ENCODE assay signal across 13 mouse cellular contexts in genomic region chr13:59547091-59547490, GRCm38 (mm10). TPM values are rescaled to one million over a fixed set of nuclear protein-coding genes. Genes with fewer than 3 reads are reported as not detected.
DNase-seq lines count a peak whose midpoint lies in the region; ATAC-seq and TF ChIP-seq lines count a peak whose summit lies in the region.
"Had no signal": no experiment of that assay in that cellular context is flagged by ENCODE, and none has a peak within 500 bp of the region (broad histone marks: within the 10 kb centered on the region; RNA-seq: fewer than 3 reads in every experiment).

No protein-coding gene starts in this region.

- H3K27ac ChIP-seq in kidney, adult 2 months (ENCODE audit: insufficient read depth, low read depth, low read length), result peak overlapping the region; percentile 86; the same call in 1 of the 2 replicates
- H3K27ac ChIP-seq in kidney, embryonic 15.5 days, result no peak overlapping the region
- peak overlapping the region; percentile 4; the same call in 1 of the 2 replicates for H3K27ac ChIP-seq in heart, embryonic 12.5 days (ENCODE audit: poor library complexity, severe bottlenecking)
- no peak overlapping the region for H3K27ac ChIP-seq in liver, embryonic 11.5 days (ENCODE audit: low read depth, low read length)
- H3K27ac ChIP-seq: embryonic facial prominence, embryonic 13.5 days; macrophage had no signal

- 61% methylated on average over 2 of the region's 2 CpGs for WGBS in kidney, adult 2 months
- 70% methylated on average over 2 of the region's 2 CpGs for WGBS in kidney, embryonic 15.5 days
- 74% methylated on average over 2 of the region's 2 CpGs for WGBS in heart, embryonic 12.5 days
- 89% methylated on average over 2 of the region's 2 CpGs for WGBS in liver, embryonic 11.5 days

- TF ChIP-seq POLR2A in kidney, adult 2 months (IDR thresholded peaks at IDR 0.05; ENCODE audit: low read depth, low read length), result no peak

- no peak for TF ChIP-seq CTCF in kidney, adult 2 months (conservative IDR thresholded peaks at IDR 0.05; ENCODE audit: insufficient read depth, insufficient read length, low read depth, low read length)

- no peak for ATAC-seq in kidney, embryonic 15.5 days (replicated peaks; ENCODE audit: low FRiP score)
- ATAC-seq in heart, embryonic 12.5 days (ENCODE audit: insufficient number of reproducible peaks, low FRiP score), result no peak
- ATAC-seq in liver, embryonic 11.5 days (replicated peaks; ENCODE audit: low FRiP score), result no peak
- ATAC-seq: forebrain, postnatal 0 days had no signal

- H3K9me3 ChIP-seq in kidney, embryonic 15.5 days (replicated peaks), result no peaks in the 10 kb centered on the region
- H3K9me3 ChIP-seq in heart, embryonic 12.5 days (replicated peaks), result no peaks in the 10 kb centered on the region
- no peaks in the 10 kb centered on the region for H3K9me3 ChIP-seq in liver, embryonic 11.5 days (ENCODE audit: control insufficient read depth, low read length)
- H3K9me3 ChIP-seq: embryonic facial prominence, embryonic 13.5 days had no signal

- peak; percentile 51 for DNase-seq in kidney, adult 2 months
- peak; percentile 38 for DNase-seq in kidney, adult 9 months
- peak; percentile 32 for DNase-seq in lung, postnatal 4 days
- DNase-seq in thymus, postnatal 0 days (ENCODE audit: low spot score), result no peak
- DNase-seq in liver, embryonic 11.5 days (ENCODE audit: low spot score), result no peak
- DNase-seq: cerebellum, adult 9-11 months; forebrain, postnatal 0 days; thymus, postnatal 36 days had no signal

- H3K27me3 ChIP-seq in kidney, adult 2 months (replicated peaks; ENCODE audit: control insufficient read depth, insufficient read depth, low read length), result no peaks in the 10 kb centered on the region
- H3K27me3 ChIP-seq in kidney, embryonic 15.5 days, result no peaks in the 10 kb centered on the region
- no peaks in the 10 kb centered on the region for H3K27me3 ChIP-seq in heart, embryonic 12.5 days (replicated peaks)
- H3K27me3 ChIP-seq in liver, embryonic 11.5 days (replicated peaks; ENCODE audit: control insufficient read depth, insufficient read depth, low read length), result no peaks in the 10 kb centered on the region
- H3K27me3 ChIP-seq: CH12.LX; embryonic facial prominence, embryonic 13.5 days had no signal

- H3K36me3 ChIP-seq in kidney, adult 2 months (ENCODE audit: control insufficient read depth, insufficient read depth, low read length), result no peaks in the 10 kb centered on the region
- no peaks in the 10 kb centered on the region for H3K36me3 ChIP-seq in kidney, embryonic 15.5 days
- no peaks in the 10 kb centered on the region for H3K36me3 ChIP-seq in heart, embryonic 12.5 days
- no peaks in the 10 kb centered on the region for H3K36me3 ChIP-seq in liver, embryonic 11.5 days (ENCODE audit: control insufficient read depth, insufficient read depth, low read length)
- H3K36me3 ChIP-seq: embryonic facial prominence, embryonic 13.5 days had no signal

- no peak overlapping the region for H3K4me2 ChIP-seq in kidney, embryonic 15.5 days
- no peak overlapping the region for H3K4me2 ChIP-seq in heart, embryonic 12.5 days
- no peak overlapping the region for H3K4me2 ChIP-seq in liver, embryonic 11.5 days
- H3K4me2 ChIP-seq: embryonic facial prominence, embryonic 13.5 days had no signal

- H3K9ac ChIP-seq in kidney, embryonic 15.5 days, result no peak overlapping the region
- H3K9ac ChIP-seq in heart, embryonic 12.5 days, result no peak overlapping the region
- no peak overlapping the region for H3K9ac ChIP-seq in liver, embryonic 11.5 days (ENCODE audit: low read depth, low read length)
- H3K9ac ChIP-seq: embryonic facial prominence, embryonic 13.5 days; forebrain, postnatal 0 days had no signal

- no peak overlapping the region for H3K4me3 ChIP-seq in kidney, adult 2 months (ENCODE audit: insufficient read depth, low read depth, low read length)
- no peak overlapping the region for H3K4me3 ChIP-seq in kidney, embryonic 15.5 days (replicated peaks)
- H3K4me3 ChIP-seq in heart, embryonic 12.5 days, result no peak overlapping the region
- H3K4me3 ChIP-seq in liver, embryonic 11.5 days (ENCODE audit: low read depth, low read length), result no peak overlapping the region
- H3K4me3 ChIP-seq: embryonic facial prominence, embryonic 13.5 days had no signal

- peaks cover 23% of the 10 kb centered on the region for H3K4me1 ChIP-seq in kidney, adult 2 months (ENCODE audit: control insufficient read depth, insufficient read depth, low read length)
- H3K4me1 ChIP-seq in kidney, embryonic 15.5 days, result peaks cover 38% of the 10 kb centered on the region
- H3K4me1 ChIP-seq in heart, embryonic 12.5 days (replicated peaks), result peaks cover 41% of the 10 kb centered on the region
- H3K4me1 ChIP-seq in liver, embryonic 11.5 days (replicated peaks; ENCODE audit: control insufficient read depth, insufficient read depth, low read length), result peaks cover 34% of the 10 kb centered on the region

RNA-seq across cellular contexts. Expression of gene Agtpbp1, which starts 37.9 kb away (rescaled TPM):
- 7.0 and 7.6 TPM in 2 replicates for polyA plus RNA-seq in kidney, adult 2 months (2012; rRNA removed)
- polyA plus RNA-seq in kidney, embryonic 15.5 days (2015; fragmentation: Nextera tagmentation; extraction: Ambion mirVana), result 12.5 and 13.3 TPM in 2 replicates
- 13.2 and 14.9 TPM in 2 replicates for polyA plus RNA-seq in heart, embryonic 12.5 days (2016; fragmentation: Nextera tagmentation; extraction: Ambion mirVana)
- 14.9 and 16.3 TPM in 2 replicates for polyA plus RNA-seq in thymus, postnatal 0 days (2015; fragmentation: Nextera tagmentation; extraction: Ambion mirVana)
- polyA plus RNA-seq in liver, embryonic 11.5 days (2014; fragmentation: Nextera tagmentation; extraction: Ambion mirVana), result 15.6 and 16.9 TPM in 2 replicates

RNA-seq across cellular contexts. Expression of gene Naa35, which starts 38.0 kb away (rescaled TPM):
- 24.0 and 28.1 TPM in 2 replicates for polyA plus RNA-seq in kidney, adult 2 months (2012; rRNA removed)
- 101 and 113 TPM in 2 replicates for polyA plus RNA-seq in kidney, embryonic 15.5 days (2015; fragmentation: Nextera tagmentation; extraction: Ambion mirVana)
- 80.8 and 85.4 TPM in 2 replicates for polyA plus RNA-seq in heart, embryonic 12.5 days (2016; fragmentation: Nextera tagmentation; extraction: Ambion mirVana)
- 65.9 and 78.4 TPM in 2 replicates for polyA plus RNA-seq in thymus, postnatal 0 days (2015; fragmentation: Nextera tagmentation; extraction: Ambion mirVana)
- polyA plus RNA-seq in liver, embryonic 11.5 days (2014; fragmentation: Nextera tagmentation; extraction: Ambion mirVana), result 53.6 and 59.7 TPM in 2 replicates

Comparison
In these comparisons a context has a peak if more than half of its experiments do, and no peak if none do; other contexts are left out.
1. H3K27ac ChIP-seq: peak in kidney, adult 2 months (single experiment) and heart, embryonic 12.5 days (single experiment); none in kidney, embryonic 15.5 days (single experiment) and liver, embryonic 11.5 days (single experiment).
2. DNase-seq: peak in kidney, adult 2 months (single experiment), kidney, adult 9 months (single experiment) and lung, postnatal 4 days (2 of 2); none in thymus, postnatal 0 days (single experiment) and liver, embryonic 11.5 days (single experiment).